Mouse (Mus musculus): ENCODE data around the gene Klhl11. TPM values are rescaled to one million over a fixed set of nuclear protein-coding genes. Genes with fewer than 3 reads are reported as not detected.
A peak's percentile ranks its signal among the peaks of the same experiment; 100 is the strongest.

Gene Klhl11
- 6.9 and 8.2 TPM in 2 replicates for polyA plus RNA-seq (2016; fragmentation: Nextera tagmentation; extraction: Ambion mirVana)

DNA sequence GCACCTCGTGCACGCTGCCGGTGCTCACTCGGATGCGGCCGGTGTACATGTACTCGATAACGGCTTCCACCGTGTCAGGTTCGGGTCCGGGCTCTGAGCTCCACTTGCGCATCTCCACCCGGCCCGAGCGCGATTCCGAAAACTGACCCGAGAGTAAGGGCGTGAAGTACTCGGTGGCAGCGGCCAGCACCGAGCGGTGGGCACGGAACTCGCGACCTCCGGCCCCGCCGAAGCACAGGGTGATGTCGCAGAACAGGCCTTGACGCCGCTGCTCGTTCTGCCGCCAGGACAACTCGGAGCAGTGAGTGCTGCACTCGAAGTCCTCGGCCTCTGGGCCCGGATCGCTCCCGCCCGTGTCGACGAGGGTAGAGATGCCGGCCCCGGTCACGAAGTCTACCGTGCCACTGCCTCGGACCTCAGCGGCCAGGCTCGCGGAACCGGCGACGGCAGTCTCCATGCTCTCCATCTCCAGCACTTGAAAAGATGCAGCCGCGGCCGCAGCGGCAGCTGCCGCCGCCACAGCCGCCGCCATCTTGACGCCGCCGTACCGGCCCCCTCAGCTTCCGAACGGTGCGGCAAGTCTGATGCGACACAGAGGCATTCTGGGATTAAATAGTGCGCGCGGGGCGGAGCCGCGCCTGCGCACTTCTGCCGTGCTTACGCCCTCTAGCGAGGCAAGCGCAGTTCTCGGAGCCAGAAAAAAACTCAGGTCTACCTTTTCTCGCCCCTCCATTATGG lies at the start of gene Klhl11:
Klhl11 (minus strand) TSS at position 545 of the 738 bp plus-strand sequence.
- WGBS = under 1% methylated on average over 83 of the region's 83 CpGs
- Histone ChIP-seq H3K9me3 (replicated peaks) (no peaks in the 10 kb centered on the region), H3K36me3 (peaks cover 41% of the 10 kb centered on the region)

DNA sequence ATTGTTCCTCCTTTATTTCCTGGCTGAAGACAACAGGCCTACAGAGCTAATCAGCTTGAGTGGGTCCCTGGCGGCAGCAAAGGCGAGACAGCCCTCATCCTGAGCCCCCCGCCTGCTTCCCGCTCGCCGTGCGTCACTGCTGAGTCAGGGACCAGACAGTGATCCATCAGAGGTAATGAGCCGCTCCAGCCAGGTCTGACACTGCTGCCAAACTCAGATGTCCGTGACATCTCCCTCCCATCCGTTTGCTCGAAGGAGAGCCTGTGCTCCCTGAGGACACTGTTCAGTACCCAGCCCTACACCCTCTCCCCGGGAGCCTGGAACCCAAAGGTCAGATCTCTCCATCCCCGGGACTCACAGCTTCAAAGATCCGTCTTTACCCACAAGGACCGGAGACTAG lies 48.3 kb upstream of the Klhl11 start:
- Histone ChIP-seq H3K9me3 (replicated peaks) (no peaks in the 10 kb centered on the region), H3K36me3 (peaks cover 97% of the 10 kb centered on the region), H3K27ac (replicated peaks) (no peak overlapping the region), H3K4me3 (no peak overlapping the region), H3K27me3 (ENCODE audit: low read depth, poor library complexity, severe bottlenecking) (no peaks in the 10 kb centered on the region), H3K4me1 (peaks cover 20% of the 10 kb centered on the region)
- DNase-seq (ENCODE audit: low spot score) = no peak
- 89% methylated on average over 15 of the region's 15 CpGs for WGBS

More for the DNA sequence above, at the start of gene Klhl11:
- no peaks in the 10 kb centered on the region for H3K27me3 ChIP-seq (ENCODE audit: low read depth, poor library complexity, severe bottlenecking)
- peaks cover 23% of the 10 kb centered on the region for H3K4me1 ChIP-seq
- H3K27ac ChIP-seq (replicated peaks) = peak within 1 kb of the TSS; percentile 91
- peak within 1 kb of the TSS; percentile 98 for H3K4me3 ChIP-seq
- peak; percentile 92 for DNase-seq (ENCODE audit: low spot score)

DNA sequence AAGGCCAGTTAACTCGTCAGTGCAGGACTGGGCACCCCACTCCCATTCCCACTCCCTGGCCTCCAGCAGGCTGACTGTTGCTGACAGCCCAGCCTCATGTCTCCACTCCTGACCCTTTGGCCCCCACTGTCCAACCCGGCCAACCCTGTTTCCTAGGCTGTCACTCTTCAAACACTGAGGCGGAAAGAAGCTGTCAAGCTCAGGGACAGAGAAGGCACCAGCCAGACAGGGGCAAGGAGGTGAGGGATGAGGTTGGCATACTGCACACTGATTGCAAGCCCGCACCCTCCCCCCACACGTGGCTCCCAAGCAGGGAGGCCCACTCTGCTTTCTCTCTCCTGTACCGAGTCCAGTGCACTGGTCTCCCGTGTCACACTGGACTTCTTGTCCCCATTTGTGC lies 46.6 kb upstream of the Klhl11 start:
- no peak overlapping the region for H3K4me3 ChIP-seq
- no peaks in the 10 kb centered on the region for H3K27me3 ChIP-seq (ENCODE audit: low read depth, poor library complexity, severe bottlenecking)
- peaks cover 3% of the 10 kb centered on the region for H3K4me1 ChIP-seq
- peaks cover 100% of the 10 kb centered on the region for H3K36me3 ChIP-seq
- DNase-seq (ENCODE audit: low spot score) = no peak
- 89% methylated on average over 7 of the region's 7 CpGs for WGBS
- no peak overlapping the region for H3K27ac ChIP-seq (replicated peaks)
- H3K9me3 ChIP-seq (replicated peaks) = no peaks in the 10 kb centered on the region

DNA sequence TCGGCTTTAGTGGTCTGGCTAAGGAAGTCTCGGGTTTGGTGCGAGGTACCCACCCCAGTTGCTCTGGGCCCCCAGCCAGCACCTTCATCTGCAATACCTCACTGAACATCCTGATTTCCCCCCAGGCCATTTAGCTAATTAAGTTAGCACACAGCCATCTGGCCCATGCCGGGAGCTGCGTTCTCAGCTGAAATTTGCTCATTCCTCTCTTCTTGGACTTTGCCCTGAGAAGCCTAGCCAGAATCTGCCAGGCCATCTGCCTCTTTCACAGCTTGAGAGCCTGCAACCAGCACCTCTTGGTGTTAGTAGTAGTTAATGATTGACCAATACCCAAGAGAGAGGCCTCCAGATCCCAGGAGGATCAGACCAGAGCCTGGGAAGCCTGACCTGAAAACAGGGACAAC lies 45.6 kb upstream of the Klhl11 start:
- no peak overlapping the region for H3K4me3 ChIP-seq
- DNase-seq (ENCODE audit: low spot score) = no peak
- peaks cover 100% of the 10 kb centered on the region for H3K36me3 ChIP-seq
- no peaks in the 10 kb centered on the region for H3K9me3 ChIP-seq (replicated peaks)
- no peak overlapping the region for H3K27ac ChIP-seq (replicated peaks)
- 88% methylated on average over 5 of the region's 5 CpGs for WGBS
- H3K4me1 ChIP-seq = no peaks in the 10 kb centered on the region
- no peaks in the 10 kb centered on the region for H3K27me3 ChIP-seq (ENCODE audit: low read depth, poor library complexity, severe bottlenecking)

DNA sequence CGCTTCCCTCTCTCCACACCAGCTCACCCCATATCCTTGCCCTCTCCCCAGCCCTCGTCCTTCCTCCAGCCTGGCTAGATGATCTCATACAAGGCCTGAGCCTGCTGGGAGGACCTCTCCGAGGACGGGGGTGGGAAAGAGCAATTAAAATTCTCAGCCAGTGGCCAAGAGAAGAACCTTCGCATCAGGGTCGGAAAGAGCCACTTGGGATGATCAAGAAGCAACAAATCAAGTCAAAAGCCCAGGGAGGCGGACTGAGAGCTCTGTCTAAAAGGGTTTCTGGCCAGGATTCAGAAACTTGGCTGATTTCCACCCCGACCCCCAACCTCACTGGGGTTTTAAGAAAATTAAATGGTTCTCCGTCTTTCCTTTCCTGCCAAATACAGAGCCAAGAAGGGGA lies 43.8 kb upstream of the Klhl11 start:
- no peak overlapping the region for H3K27ac ChIP-seq (replicated peaks)
- no peak for DNase-seq (ENCODE audit: low spot score)
- WGBS = 91% methylated on average over 9 of the region's 9 CpGs
- H3K36me3 ChIP-seq = peaks cover 100% of the 10 kb centered on the region
- H3K27me3 ChIP-seq (ENCODE audit: low read depth, poor library complexity, severe bottlenecking) = no peaks in the 10 kb centered on the region
- no peaks in the 10 kb centered on the region for H3K4me1 ChIP-seq
- no peaks in the 10 kb centered on the region for H3K9me3 ChIP-seq (replicated peaks)
- H3K4me3 ChIP-seq = no peak overlapping the region

- no peaks in the 10 kb centered on the region for H3K9me3 ChIP-seq (replicated peaks)
- H3K27me3 ChIP-seq (ENCODE audit: low read depth, poor library complexity, severe bottlenecking) = no peaks in the 10 kb centered on the region
Measured at GRCm38 (mm10) chr11:100515789-100516188, 43.2 kb upstream of the Klhl11 start.

GRCm38 (mm10) chr11:100515061-100515460 lies 42.5 kb upstream of the Klhl11 start:
- Histone ChIP-seq H3K36me3 (peaks cover 100% of the 10 kb centered on the region), H3K4me3 (no peak overlapping the region), H3K4me1 (no peaks in the 10 kb centered on the region), H3K9me3 (replicated peaks) (no peaks in the 10 kb centered on the region), H3K27me3 (ENCODE audit: low read depth, poor library complexity, severe bottlenecking) (no peaks in the 10 kb centered on the region), H3K27ac (replicated peaks) (no peak overlapping the region)
- no peak for DNase-seq (ENCODE audit: low spot score)
- WGBS = 95% methylated on average over 9 of the region's 9 CpGs

More at GRCm38 (mm10) chr11:100515789-100516188, 43.2 kb upstream of the Klhl11 start:
- DNase-seq (ENCODE audit: low spot score) = no peak
- H3K4me1 ChIP-seq = no peaks in the 10 kb centered on the region
- no peak overlapping the region for H3K4me3 ChIP-seq
- H3K36me3 ChIP-seq = peaks cover 100% of the 10 kb centered on the region
- WGBS = 94% methylated on average over 9 of the region's 9 CpGs
- no peak overlapping the region for H3K27ac ChIP-seq (replicated peaks)

DNA sequence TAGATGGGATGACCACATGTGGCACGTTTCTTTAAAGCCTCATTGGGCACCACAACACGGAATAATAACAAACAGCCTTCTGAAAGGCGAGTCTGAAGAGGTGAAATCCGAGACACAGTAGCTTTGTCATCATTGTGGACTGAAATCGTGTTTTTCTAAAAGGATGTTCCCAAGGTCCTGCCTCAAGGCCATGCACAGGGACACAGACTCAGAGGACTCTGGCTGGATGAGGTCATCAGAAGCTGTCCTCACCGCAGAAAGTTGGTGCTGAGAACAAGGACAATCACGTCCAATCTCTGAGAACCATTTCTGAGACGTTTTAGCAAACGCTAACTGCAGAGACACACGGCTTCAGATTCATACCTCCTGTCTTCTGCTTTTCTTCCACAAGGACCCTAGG lies 41.2 kb upstream of the Klhl11 start:
- Histone ChIP-seq H3K27ac (replicated peaks) (no peak overlapping the region), H3K4me3 (no peak overlapping the region), H3K27me3 (ENCODE audit: low read depth, poor library complexity, severe bottlenecking) (no peaks in the 10 kb centered on the region), H3K9me3 (replicated peaks) (no peaks in the 10 kb centered on the region), H3K4me1 (no peaks in the 10 kb centered on the region), H3K36me3 (peaks cover 100% of the 10 kb centered on the region)
- no peak for DNase-seq (ENCODE audit: low spot score)
- WGBS = 91% methylated on average over 10 of the region's 10 CpGs

DNA sequence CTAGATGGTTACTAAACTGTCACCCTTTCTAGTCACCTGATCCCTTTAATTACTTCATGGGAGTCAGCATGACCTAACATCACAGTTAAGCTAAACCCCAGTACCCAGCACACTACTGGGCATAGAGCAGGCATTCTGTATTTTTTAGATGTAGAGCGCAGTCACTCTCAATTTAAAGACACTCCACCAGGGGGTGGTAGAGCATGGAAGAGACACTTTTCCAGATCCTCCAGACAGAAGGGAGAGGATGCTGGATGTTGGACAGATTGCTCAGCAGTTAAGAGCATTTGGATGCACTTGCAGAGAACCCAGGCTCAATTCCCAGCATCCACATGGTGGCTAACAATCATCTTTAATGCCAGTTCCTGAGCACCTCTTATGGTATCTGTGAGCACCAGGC lies 39.8 kb upstream of the Klhl11 start:
- Histone ChIP-seq H3K4me3 (no peak overlapping the region), H3K36me3 (peaks cover 100% of the 10 kb centered on the region), H3K27me3 (ENCODE audit: low read depth, poor library complexity, severe bottlenecking) (no peaks in the 10 kb centered on the region), H3K9me3 (replicated peaks) (no peaks in the 10 kb centered on the region), H3K27ac (replicated peaks) (no peak overlapping the region), H3K4me1 (no peaks in the 10 kb centered on the region)
- 91% methylated on average over 1 of the region's 1 CpGs for WGBS
- DNase-seq (ENCODE audit: low spot score) = no peak

- Histone ChIP-seq H3K4me3 (no peak overlapping the region), H3K27ac (replicated peaks) (no peak overlapping the region), H3K27me3 (ENCODE audit: low read depth, poor library complexity, severe bottlenecking) (no peaks in the 10 kb centered on the region), H3K9me3 (replicated peaks) (no peaks in the 10 kb centered on the region), H3K36me3 (peaks cover 99% of the 10 kb centered on the region), H3K4me1 (no peaks in the 10 kb centered on the region)
- 95% methylated on average over 2 of the region's 2 CpGs for WGBS
- no peak for DNase-seq (ENCODE audit: low spot score)
Measured at GRCm38 (mm10) chr11:100510556-100510955, 38.0 kb upstream of the Klhl11 start.

GRCm38 (mm10) chr11:100505997-100506396 lies 33.5 kb upstream of the Klhl11 start:
- H3K27ac ChIP-seq (replicated peaks) = no peak overlapping the region
- H3K27me3 ChIP-seq (ENCODE audit: low read depth, poor library complexity, severe bottlenecking) = no peaks in the 10 kb centered on the region
- no peaks in the 10 kb centered on the region for H3K9me3 ChIP-seq (replicated peaks)
- WGBS = 94% methylated on average over 8 of the region's 8 CpGs
- no peak for DNase-seq (ENCODE audit: low spot score)
- H3K4me3 ChIP-seq = no peak overlapping the region
- peaks cover 18% of the 10 kb centered on the region for H3K4me1 ChIP-seq
- peaks cover 99% of the 10 kb centered on the region for H3K36me3 ChIP-seq

GRCm38 (mm10) chr11:100504990-100505660 lies 32.6 kb upstream of the Klhl11 start:
- no peak for DNase-seq (ENCODE audit: low spot score)
- Histone ChIP-seq H3K4me3 (no peak overlapping the region), H3K36me3 (peaks cover 99% of the 10 kb centered on the region), H3K27ac (replicated peaks) (no peak overlapping the region), H3K9me3 (replicated peaks) (no peaks in the 10 kb centered on the region), H3K27me3 (ENCODE audit: low read depth, poor library complexity, severe bottlenecking) (no peaks in the 10 kb centered on the region), H3K4me1 (peaks cover 24% of the 10 kb centered on the region)
- WGBS = 92% methylated on average over 12 of the region's 12 CpGs

GRCm38 (mm10) chr11:100501321-100501720 lies 28.8 kb upstream of the Klhl11 start:
- Histone ChIP-seq H3K27ac (replicated peaks) (peak overlapping the region; percentile 78), H3K4me1 (peaks cover 24% of the 10 kb centered on the region), H3K36me3 (peaks cover 100% of the 10 kb centered on the region), H3K4me3 (no peak overlapping the region), H3K9me3 (replicated peaks) (no peaks in the 10 kb centered on the region), H3K27me3 (ENCODE audit: low read depth, poor library complexity, severe bottlenecking) (no peaks in the 10 kb centered on the region)
- 8% methylated on average over 6 of the region's 6 CpGs for WGBS
- peak; percentile 72 for DNase-seq (ENCODE audit: low spot score)
